Mouse (Mus musculus) embryonic facial prominence, embryonic 14.5 days (tissue): Measurements from ENCODE around the gene Trap1a. TPM values are rescaled to one million over a fixed set of nuclear protein-coding genes. Genes with fewer than 3 reads are reported as not detected.

Source experiments
- ATAC-seq: fragments of 200-750 bp; cut with Nextera tagmentation; 2 replicates; pipeline ENCODE4 v1.8.0; 2017; ENCODE audit warnings: low read depth, moderate number of reproducible peaks, moderate TSS enrichment
- DNase-seq: peaks from one replicate; pipeline ENCODE4 v3.0.0-alpha.2; 2015; ENCODE audit warnings: low spot score
- H3K27ac ChIP-seq: fragments of 300-500 bp; sonication (generic); replicated peaks from 2 replicates; pipeline ENCODE4 v1.5.1; 2014; ENCODE audit warnings: low read depth, mild to moderate bottlenecking, low read length, moderate library complexity
- H3K27me3 ChIP-seq: fragments of 300-500 bp; sonication (generic); replicated peaks from 2 replicates; pipeline ENCODE4 v1.6.1; 2014; ENCODE audit warnings: low read length; ENCODE audit not compliant: control insufficient read depth, insufficient read depth
- H3K36me3 ChIP-seq: fragments of 300-500 bp; sonication (generic); 2 replicates; pipeline ENCODE4 v1.6.1; 2014; ENCODE audit warnings: low read length, mixed read lengths; ENCODE audit not compliant: control insufficient read depth, insufficient read depth
- H3K4me1 ChIP-seq: fragments of 300-500 bp; sonication (generic); 2 replicates; pipeline ENCODE4 v1.6.1; 2014; ENCODE audit warnings: antibody characterized with exemption, low read length; ENCODE audit not compliant: control insufficient read depth, insufficient read depth
- H3K4me2 ChIP-seq: fragments of 300-500 bp; sonication (generic); 2 replicates; pipeline ENCODE4 v1.6.1; 2014; ENCODE audit warnings: low read depth, mild to moderate bottlenecking, low read length, moderate library complexity, mixed read lengths
- H3K4me3 ChIP-seq: fragments of 300-500 bp; sonication (generic); 2 replicates; pipeline ENCODE4 v1.5.1; 2014; ENCODE audit warnings: low read depth, mild to moderate bottlenecking, low read length
- H3K9ac ChIP-seq: fragments of 300-500 bp; sonication (generic); 2 replicates; pipeline ENCODE4 v1.6.1; 2014; ENCODE audit warnings: low read depth, mild to moderate bottlenecking, low read length, moderate library complexity, mixed read lengths
- H3K9me3 ChIP-seq: fragments of 300-500 bp; sonication (generic); 2 replicates; pipeline ENCODE4 v1.6.1; 2016; ENCODE audit warnings: low read length; ENCODE audit not compliant: control insufficient read depth
- WGBS: fragments of 180-500 bp; shearing (Covaris S2); extraction: QIAGEN DNeasy Blood & Tissue Kit; methylation state at CpG from one replicate; pipeline ENCODE4 v1.1.7; 2014; 5-methylcytosine and 5-hydroxymethylcytosine counted together
- polyA plus RNA-seq: library from polyadenylated mRNA; unstranded; fragments of >200 nt; fragmentation: Nextera tagmentation; extraction: Ambion mirVana; gene quantifications from 2 replicates; pipeline ENCODE4 v1.2.1, GENCODE M21; 2014

The Trap1a gene
- polyA plus RNA-seq, 1 experiment from 2014 or later: not detected

DNA sequence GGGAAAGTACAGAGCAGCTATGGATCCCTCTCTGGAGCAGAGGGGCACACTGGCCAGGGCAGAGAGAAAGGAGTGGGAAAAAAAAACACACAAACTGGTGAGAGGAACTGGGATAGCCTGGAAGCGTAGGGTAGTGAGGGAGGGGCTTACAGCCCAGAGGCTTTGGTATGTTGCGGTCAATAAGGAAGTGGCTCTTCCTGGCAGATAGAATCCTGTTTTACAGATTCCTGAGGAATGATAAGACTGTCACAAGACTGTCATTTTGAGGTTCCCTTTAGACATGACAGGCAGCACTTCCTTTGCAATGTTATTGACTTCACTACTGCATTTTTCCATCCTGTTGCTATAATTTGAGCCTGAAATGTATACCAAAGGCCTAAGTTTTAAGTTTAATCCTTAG, 7.7 kb downstream of the Trap1a start:
- H3K4me1 ChIP-seq: no peaks in the 10 kb centered on the region
- peaks cover 6% of the 10 kb centered on the region; the same call in 1 of the 2 replicates for H3K27me3 ChIP-seq
- H3K9me3 ChIP-seq: no peaks in the 10 kb centered on the region
- H3K36me3 ChIP-seq: no peaks in the 10 kb centered on the region
- ATAC-seq (no peak), DNase-seq (no peak)
- H3K4me3 ChIP-seq: no peak overlapping the region
- H3K9ac ChIP-seq: no peak overlapping the region
- no peak overlapping the region for H3K4me2 ChIP-seq
- H3K27ac ChIP-seq: no peak overlapping the region
- WGBS: 71% methylated on average over 2 of the region's 2 CpGs

DNA sequence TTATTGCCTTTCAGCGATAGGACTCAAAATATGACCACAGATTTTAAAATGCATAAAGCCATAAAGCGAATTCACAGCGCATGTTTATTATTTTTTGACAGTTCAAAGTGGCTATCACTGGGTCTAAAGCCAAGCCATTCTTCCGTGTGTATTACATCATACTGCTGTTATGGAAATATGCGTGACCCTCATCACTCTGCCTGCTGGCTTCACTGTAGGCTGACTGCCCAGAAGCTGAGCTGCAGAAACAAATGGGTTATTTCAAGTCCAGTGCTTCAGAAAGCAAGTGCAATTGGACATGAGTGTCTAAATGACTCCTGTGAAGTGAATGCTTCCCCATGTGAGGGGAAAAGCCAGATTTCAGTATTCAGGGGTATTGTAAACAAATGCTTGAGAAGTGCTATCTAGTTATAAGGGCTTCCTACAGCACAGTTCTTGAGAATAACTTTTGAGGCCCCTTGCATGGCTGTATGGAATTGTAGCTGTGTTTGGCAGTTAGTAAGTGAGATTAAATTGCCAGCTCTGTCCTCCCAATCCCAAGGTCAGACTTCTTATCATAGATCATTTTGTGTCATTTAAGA, 18.8 kb downstream of the Trap1a start:
- H3K36me3 ChIP-seq: no peaks in the 10 kb centered on the region
- no peak overlapping the region for H3K4me2 ChIP-seq
- no peaks in the 10 kb centered on the region for H3K4me1 ChIP-seq
- H3K27ac ChIP-seq: no peak overlapping the region
- no peak overlapping the region for H3K4me3 ChIP-seq
- H3K9ac ChIP-seq: no peak overlapping the region
- DNase-seq (peak; percentile 3), ATAC-seq (no peak)
- WGBS: 74% methylated on average over 5 of the region's 5 CpGs
- H3K9me3 ChIP-seq: no peaks in the 10 kb centered on the region
- peaks cover 19% of the 10 kb centered on the region; the same call in 1 of the 2 replicates for H3K27me3 ChIP-seq

DNA sequence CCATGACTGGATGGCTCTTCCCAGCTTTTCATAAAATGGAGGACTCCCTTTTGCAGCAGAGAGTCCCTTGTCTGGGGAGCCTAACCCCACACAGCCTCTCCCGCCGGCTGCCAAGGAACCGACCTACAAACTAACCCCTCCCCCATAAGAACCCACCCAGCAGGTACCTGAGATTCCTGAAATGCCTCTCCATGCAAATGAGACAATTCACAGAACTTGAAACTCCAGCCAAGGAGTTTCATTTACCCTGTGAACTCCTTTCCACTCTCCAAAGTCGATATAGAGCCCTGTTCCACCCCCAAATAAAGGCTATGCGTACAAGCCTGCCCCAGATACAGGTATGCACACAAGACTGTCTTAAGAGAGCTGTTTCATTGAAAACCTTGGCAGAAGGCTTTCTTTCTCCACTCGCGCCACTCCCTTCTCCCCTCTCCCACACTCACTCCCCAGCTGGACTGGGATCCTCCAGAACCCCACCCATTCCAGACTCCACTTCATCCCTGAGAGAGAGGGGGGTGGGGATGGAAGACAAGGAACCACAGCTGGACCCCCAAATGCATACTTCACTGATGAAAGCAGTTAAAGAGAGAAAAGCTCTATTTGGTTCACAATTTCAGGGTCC, 24.3 kb downstream of the Trap1a start:
- H3K4me2 ChIP-seq: no peak overlapping the region
- WGBS: 50% methylated on average over 7 of the region's 7 CpGs
- no peak overlapping the region for H3K27ac ChIP-seq
- ATAC-seq: no peak
- no peaks in the 10 kb centered on the region for H3K9me3 ChIP-seq
- no peak overlapping the region for H3K4me3 ChIP-seq
- DNase-seq: peak; percentile 29
- no peak overlapping the region for H3K9ac ChIP-seq
- no peaks in the 10 kb centered on the region for H3K4me1 ChIP-seq
- H3K27me3 ChIP-seq: peaks cover 10% of the 10 kb centered on the region; the same call in 1 of the 2 replicates
- no peaks in the 10 kb centered on the region for H3K36me3 ChIP-seq

DNA sequence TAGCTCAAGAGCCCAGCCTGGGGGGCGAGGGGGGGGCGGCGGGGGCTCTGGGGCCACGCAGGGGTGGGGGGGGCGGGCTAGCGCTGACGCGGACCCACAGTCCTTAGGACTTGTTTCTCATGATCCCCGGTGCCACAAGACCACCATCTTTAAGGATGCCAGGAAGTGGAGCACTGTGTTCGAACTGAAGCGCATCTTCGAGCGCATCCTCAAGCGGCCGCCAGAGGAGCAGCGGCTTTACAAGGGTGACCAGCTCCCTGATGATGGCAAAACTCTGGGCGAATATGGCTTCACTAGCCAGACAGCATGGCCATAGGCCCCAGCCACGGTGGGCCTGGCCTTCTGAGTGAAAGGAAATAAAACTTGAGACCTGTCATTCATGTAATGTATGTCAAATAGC, 24.9 kb downstream of the Trap1a start:
- Histone ChIP-seq H3K36me3 (no peaks in the 10 kb centered on the region), H3K9ac (no peak overlapping the region), H3K27me3 (peaks cover 10% of the 10 kb centered on the region; the same call in 1 of the 2 replicates), H3K4me3 (no peak overlapping the region), H3K4me1 (no peaks in the 10 kb centered on the region), H3K27ac (no peak overlapping the region), H3K4me2 (no peak overlapping the region), H3K9me3 (no peaks in the 10 kb centered on the region)
- DNase-seq (no peak), ATAC-seq (no peak)
- 66% methylated on average over 18 of the region's 18 CpGs for WGBS

DNA sequence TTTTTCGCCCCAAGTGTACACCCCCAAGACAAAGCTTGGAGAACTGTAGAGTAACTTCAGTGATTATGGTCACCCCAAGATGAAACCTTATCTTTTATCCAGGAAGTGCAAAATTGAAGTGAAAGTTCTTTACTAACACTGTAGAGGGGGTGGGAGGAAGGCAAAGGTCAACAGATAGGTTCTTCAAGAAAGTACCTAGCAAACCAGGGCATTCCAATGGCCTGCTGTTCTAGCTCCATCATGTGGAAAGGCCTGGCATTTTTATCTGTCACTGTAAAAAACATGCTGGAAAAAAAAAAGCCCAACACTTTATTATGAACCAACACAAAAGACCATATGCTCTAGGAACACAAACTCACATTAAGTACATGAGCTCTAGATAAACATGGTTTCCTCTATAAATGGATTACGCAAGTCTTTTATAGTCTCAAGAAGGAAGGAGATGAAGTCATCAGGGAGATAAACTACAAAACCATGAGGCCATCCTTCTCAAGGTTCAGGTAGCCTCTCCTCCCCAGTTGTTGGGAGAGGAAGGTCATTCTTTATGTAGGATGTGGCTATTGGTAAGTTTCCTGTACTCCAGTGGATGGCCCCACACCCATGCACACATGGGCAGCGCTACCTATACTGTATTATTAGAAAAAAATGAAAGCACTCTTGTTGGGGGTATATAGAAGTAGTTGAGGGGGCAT, 33.5 kb downstream of the Trap1a start:
- Histone ChIP-seq H3K36me3 (no peaks in the 10 kb centered on the region), H3K4me1 (no peaks in the 10 kb centered on the region), H3K9me3 (no peaks in the 10 kb centered on the region), H3K27ac (no peak overlapping the region), H3K9ac (no peak overlapping the region), H3K4me2 (no peak overlapping the region), H3K4me3 (no peak overlapping the region), H3K27me3 (peaks cover 4% of the 10 kb centered on the region; the same call in 1 of the 2 replicates)
- WGBS: 91% methylated on average over 3 of the region's 3 CpGs
- no peak for DNase-seq
- ATAC-seq: no peak

DNA sequence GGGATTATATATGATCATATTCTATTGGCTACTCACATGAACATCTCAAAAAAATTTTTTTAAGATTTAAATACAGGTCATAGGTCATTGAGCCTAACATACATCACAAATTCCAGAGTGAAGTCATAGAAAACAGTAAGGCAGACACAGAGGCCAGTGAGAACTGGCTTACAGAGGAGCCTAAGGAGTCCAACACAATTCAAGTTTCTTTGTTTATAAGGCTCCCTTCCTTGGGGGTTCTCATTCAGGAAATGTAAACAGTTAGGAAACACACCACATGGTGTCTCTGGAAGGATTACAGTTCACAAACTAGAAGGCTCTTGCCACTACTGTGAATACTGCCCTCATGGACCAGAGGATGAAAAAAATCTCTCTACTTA, 34.0 kb downstream of the Trap1a start:
- H3K36me3 ChIP-seq: no peaks in the 10 kb centered on the region
- no peak overlapping the region for H3K27ac ChIP-seq
- no peak overlapping the region for H3K4me2 ChIP-seq
- no peaks in the 10 kb centered on the region for H3K4me1 ChIP-seq
- no peak for ATAC-seq
- peaks cover 4% of the 10 kb centered on the region; the same call in 1 of the 2 replicates for H3K27me3 ChIP-seq
- DNase-seq: no peak
- no peaks in the 10 kb centered on the region for H3K9me3 ChIP-seq
- H3K9ac ChIP-seq: no peak overlapping the region
- H3K4me3 ChIP-seq: no peak overlapping the region

DNA sequence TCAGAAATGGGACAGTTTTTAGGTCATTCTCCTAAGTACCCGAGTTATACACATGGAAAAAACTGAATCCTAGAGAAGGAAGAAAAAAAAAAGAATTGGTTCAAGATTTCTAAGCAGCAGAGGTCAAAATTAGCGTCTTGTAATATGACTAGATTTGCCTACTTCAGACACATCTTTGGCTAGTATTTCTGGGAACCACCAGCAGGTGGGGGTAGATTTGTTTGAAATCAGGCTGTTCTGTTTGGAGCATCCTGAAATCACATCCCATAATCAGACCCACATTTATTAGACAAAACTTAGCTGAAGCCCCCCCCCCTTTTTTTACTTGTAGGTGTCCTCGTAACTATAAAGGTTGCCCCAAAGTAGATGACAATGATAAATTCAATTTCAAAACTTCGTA, 35.6 kb downstream of the Trap1a start:
- no peak overlapping the region for H3K4me3 ChIP-seq
- H3K4me1 ChIP-seq: no peaks in the 10 kb centered on the region
- no peak overlapping the region for H3K4me2 ChIP-seq
- 47% methylated on average over 4 of the region's 4 CpGs for WGBS
- no peak overlapping the region for H3K27ac ChIP-seq
- no peak overlapping the region for H3K9ac ChIP-seq
- peaks cover 4% of the 10 kb centered on the region; the same call in 1 of the 2 replicates for H3K27me3 ChIP-seq
- no peaks in the 10 kb centered on the region for H3K36me3 ChIP-seq
- H3K9me3 ChIP-seq: no peaks in the 10 kb centered on the region
- no peak for ATAC-seq
- DNase-seq: no peak

DNA sequence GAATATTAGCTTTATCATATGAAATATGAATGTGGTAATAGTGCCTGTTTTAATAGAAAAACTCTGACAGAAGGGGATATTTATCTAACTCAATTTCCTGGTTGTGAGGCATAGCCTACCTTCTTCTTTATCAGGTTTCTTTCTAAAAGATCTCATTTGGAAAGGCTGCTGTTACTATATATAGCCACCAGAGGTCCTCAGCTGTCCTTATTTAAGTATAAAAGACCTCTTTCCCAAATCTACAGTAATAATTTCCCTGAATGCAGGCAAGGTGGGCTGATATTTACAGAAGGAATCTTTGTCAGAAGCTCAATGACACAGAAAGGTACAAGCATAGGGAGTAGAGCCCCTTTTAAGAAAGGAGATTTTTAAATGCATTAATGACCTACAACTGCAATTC, 39.2 kb downstream of the Trap1a start:
- no peak overlapping the region for H3K4me2 ChIP-seq
- DNase-seq: peak; percentile 18
- H3K9ac ChIP-seq: no peak overlapping the region
- H3K36me3 ChIP-seq: no peaks in the 10 kb centered on the region
- H3K27ac ChIP-seq: no peak overlapping the region
- no peak for ATAC-seq
- H3K9me3 ChIP-seq: no peaks in the 10 kb centered on the region
- H3K4me3 ChIP-seq: no peak overlapping the region
- no peaks in the 10 kb centered on the region for H3K27me3 ChIP-seq
- H3K4me1 ChIP-seq: no peaks in the 10 kb centered on the region
